Mouse (Mus musculus) adrenal gland, postnatal 14 days (tissue): Measurements from ENCODE around the gene Muc15. TPM values are rescaled to one million over a fixed set of nuclear protein-coding genes. Genes with fewer than 3 reads are reported as not detected.

Experiments used
- DNase-seq: peaks from one replicate; pipeline ENCODE4 v3.0.0; 2021; ENCODE audit warnings: mixed read lengths
- long read RNA-seq, 2 experiments: library from polyadenylated mRNA; stranded (forward); transcript quantifications; one replicate each; pipeline ENCODE4 v2.0.0; 2021
- total RNA-seq: library from RNA; stranded (reverse); gene quantifications from 2 replicates; pipeline ENCODE4 v1.2.3, GENCODE M21; 2021

The Muc15 gene
- not detected in 2 replicates for total RNA-seq
- long read RNA-seq, experiment 1: 0 reads
- long read RNA-seq, experiment 2: 0 reads

GRCm38 (mm10) chr2:110721290-110721753, at the start of gene Muc15:
Muc15 (plus strand) TSS chr2:110721340.
- DNase-seq: no peak

DNA sequence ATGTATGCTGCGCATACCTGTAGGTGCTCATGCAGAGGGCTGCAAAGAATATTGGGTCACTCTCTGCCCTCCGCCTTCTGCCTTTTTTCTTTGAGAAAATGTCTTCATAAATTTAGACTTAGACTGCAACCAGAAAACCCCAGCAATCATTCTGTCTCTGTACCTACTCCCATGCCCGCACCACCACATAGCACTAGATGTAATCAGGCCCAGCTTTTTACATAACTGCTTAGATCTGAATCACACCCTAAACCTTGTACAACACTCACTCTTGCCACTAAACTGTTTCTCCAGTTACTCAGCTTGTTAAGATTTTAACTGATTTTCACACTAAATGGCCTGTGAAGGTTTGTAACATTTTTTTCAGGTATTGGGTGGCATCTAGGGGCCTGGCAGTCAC, 11.7 kb upstream of the Muc15 start:
- DNase-seq: no peak

DNA sequence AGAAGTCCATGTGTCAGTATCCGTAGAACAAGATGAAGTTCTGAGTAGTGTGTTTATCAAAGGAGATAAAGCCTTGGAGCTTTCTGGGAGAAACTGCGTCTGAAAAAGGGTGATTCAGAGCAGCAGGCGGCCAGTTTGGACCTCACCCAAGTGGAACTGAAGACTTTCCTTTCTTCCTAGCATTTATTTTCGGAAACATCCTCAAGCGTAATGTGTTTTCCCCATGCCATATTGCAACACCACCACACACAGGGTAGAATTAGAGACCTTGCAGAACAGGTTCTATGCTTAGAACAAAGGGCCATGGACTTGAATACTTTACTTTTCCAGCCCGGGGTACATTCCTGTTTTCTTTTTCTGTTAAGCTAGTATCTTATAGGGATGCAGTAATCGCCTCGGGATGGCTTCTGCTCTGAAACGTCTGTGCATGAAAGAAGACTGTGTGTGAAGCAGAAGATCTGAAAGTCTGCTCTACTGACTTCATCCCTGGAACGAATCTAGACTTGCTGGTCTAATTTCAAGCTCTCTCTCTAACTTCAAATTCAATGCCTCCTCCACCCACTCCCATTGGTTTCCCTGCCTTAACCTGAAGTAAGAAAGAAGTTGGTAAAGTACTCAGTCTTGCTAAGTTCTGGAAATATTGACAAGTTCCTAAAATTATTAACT, 11.0 kb upstream of the Muc15 start:
- peak; percentile 5 for DNase-seq

GRCm38 (mm10) chr2:110719051-110719450, 2.1 kb upstream of the Muc15 start:
- no peak for DNase-seq

DNA sequence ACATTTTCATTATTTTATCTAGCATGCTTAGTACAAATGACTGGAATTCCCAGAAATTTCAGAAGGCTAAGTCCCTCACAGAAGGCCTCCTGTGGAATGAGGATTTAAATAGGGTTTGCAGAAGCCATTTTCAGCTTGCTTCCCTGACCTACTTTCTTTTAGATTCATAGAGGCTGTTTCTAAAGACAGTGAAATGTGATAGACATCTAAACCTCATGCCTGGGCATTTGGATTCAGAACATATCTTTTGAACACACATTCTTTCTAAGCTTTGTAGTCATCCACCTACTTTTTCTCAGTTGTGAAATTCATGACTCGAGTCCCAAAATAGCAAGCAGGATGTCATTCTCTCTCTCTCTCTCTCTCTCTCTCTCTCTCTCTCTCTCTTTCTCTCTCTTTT, 1.1 kb downstream of the Muc15 start:
- no peak for DNase-seq

GRCm38 (mm10) chr2:110726106-110726505, 5.0 kb downstream of the Muc15 start:
- no peak for DNase-seq

GRCm38 (mm10) chr2:110737236-110737635, 16.1 kb downstream of the Muc15 start:
- no peak for DNase-seq

- no peak for DNase-seq
Measured at GRCm38 (mm10) chr2:110737981-110738380, 16.8 kb downstream of the Muc15 start.

DNA sequence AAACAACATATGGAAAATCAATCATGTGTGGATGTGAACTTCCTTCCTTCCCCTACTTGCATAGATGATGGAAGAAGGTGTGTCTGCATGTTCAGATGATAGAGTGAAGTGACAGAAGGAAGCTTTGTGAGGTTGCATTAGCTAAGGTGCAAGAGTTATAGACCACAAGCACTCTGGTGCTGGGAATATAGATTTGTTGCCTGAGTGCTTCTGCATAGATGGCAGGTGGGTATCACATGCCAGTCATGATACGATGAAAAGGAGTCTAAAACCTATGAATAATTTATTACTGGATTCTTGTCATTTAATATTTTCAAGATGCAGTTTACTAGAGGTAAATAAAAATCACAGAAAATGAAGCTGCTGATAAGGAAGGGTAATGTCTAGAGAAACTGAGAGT, 18.6 kb downstream of the Muc15 start:
- no peak for DNase-seq

- no peak for DNase-seq
Measured at GRCm38 (mm10) chr2:110740493-110740892, 19.4 kb downstream of the Muc15 start.

DNA sequence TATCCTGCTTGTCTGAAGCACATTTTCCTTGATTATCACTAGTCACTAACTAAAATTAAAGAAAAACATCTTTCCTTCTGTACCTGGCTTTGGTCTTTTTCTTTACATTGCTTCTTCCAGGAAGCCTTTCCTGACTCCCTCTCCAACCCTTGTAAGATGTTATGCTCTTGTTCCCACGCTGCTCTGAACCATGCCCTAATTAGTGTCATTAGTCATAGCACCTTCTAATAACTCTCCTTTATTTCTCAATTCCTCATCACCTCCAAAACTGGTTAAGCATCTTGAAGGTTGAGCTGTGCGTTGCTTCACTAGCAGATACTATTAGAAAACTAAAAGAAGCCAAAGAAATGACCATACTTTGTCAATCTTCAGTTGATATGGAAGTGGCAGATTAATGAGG, 36.4 kb downstream of the Muc15 start:
- DNase-seq: no peak

DNA sequence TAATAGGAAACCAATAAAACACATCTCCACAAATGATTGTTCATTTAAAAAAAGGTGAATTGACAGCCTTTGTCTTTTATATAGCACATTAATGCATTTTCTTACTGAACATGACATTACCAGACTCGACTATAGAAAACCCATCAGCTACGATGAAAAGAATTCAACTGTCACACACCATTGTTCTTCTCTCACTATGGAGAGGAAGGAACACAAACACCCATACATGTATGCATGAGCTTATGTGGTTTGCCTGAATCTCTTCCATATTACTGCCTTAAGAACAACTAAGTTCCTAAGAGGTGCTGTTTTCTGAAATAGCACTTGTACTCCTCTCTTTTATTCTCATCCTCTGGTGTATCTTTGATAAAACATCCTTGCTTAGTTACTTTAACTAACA, 38.3 kb downstream of the Muc15 start:
- no peak for DNase-seq

- DNase-seq: no peak
Measured at GRCm38 (mm10) chr2:110787396-110787795, 66.3 kb downstream of the Muc15 start.

Other genes with a start within 250 kb of the Muc15 start
- gene Slc5a12, start 124.0 kb upstream of the Muc15 start, total RNA-seq: not detected in 2 replicates
- 0.33 and 0.49 TPM in 2 replicates for gene Ano3, start 229.6 kb downstream of the Muc15 start, total RNA-seq